Mouse (Mus musculus) stomach, embryonic 16.5 days (tissue): ENCODE data around the gene Zfyve27. TPM values are rescaled to one million over a fixed set of nuclear protein-coding genes. Genes with fewer than 3 reads are reported as not detected.

Experiments
- ATAC-seq: fragments of 200-750 bp; cut with Nextera tagmentation; 2 replicates; pipeline ENCODE4 v1.8.0; 2017; ENCODE audit warnings: moderate number of reproducible peaks, moderate TSS enrichment; ENCODE audit not compliant: insufficient read depth, low FRiP score
- H3K27ac ChIP-seq: fragments of 300-500 bp; sonication (generic); 2 replicates; pipeline ENCODE4 v1.5.1; 2014; ENCODE audit warnings: low read length
- H3K27me3 ChIP-seq: fragments of 300-500 bp; sonication (generic); 2 replicates; pipeline ENCODE4 v1.6.1; 2014; ENCODE audit warnings: low read length, control low read depth, mixed read lengths; ENCODE audit not compliant: control insufficient read depth, insufficient read depth
- H3K36me3 ChIP-seq: fragments of 300-500 bp; sonication (generic); 2 replicates; pipeline ENCODE4 v1.6.1; 2014; ENCODE audit warnings: low read length; ENCODE audit not compliant: control insufficient read depth, insufficient read depth
- H3K4me1 ChIP-seq: fragments of 300-500 bp; sonication (generic); 2 replicates; pipeline ENCODE4 v1.6.1; 2014; ENCODE audit warnings: low read length, control low read depth, mixed read lengths; ENCODE audit not compliant: control insufficient read depth, insufficient read depth
- H3K4me2 ChIP-seq: fragments of 300-500 bp; sonication (generic); 2 replicates; pipeline ENCODE4 v1.6.1; 2014; ENCODE audit warnings: low read depth, low read length, mixed read lengths
- H3K4me3 ChIP-seq: fragments of 300-500 bp; sonication (generic); replicated peaks from 2 replicates; pipeline ENCODE4 v1.5.1; 2014; ENCODE audit warnings: mild to moderate bottlenecking, low read length
- H3K9ac ChIP-seq: fragments of 300-500 bp; sonication (generic); 2 replicates; pipeline ENCODE4 v1.6.1; 2014; ENCODE audit warnings: low read length
- H3K9me3 ChIP-seq: fragments of 300-500 bp; sonication (generic); replicated peaks from 2 replicates; pipeline ENCODE4 v1.6.1; 2016; ENCODE audit warnings: low read length, control low read depth; ENCODE audit not compliant: control insufficient read depth
- WGBS: fragments of 180-500 bp; shearing (Covaris S2); extraction: QIAGEN DNeasy Blood & Tissue Kit; methylation state at CpG from one replicate; pipeline ENCODE4 v1.1.7; 2014; 5-methylcytosine and 5-hydroxymethylcytosine counted together
- polyA plus RNA-seq: library from polyadenylated mRNA; unstranded; fragments of >200 nt; fragmentation: Nextera tagmentation; extraction: Ambion mirVana; gene quantifications from 2 replicates; pipeline ENCODE4 v1.2.1, GENCODE M21; 2015

Gene Zfyve27
- polyA plus RNA-seq, 1 experiment from 2014 or later = 23.8 TPM

- Histone ChIP-seq H3K4me1 (no peaks in the 10 kb centered on the region), H3K9me3 (no peaks in the 10 kb centered on the region), H3K4me2 (no peak overlapping the region), H3K36me3 (no peaks in the 10 kb centered on the region), H3K27ac (no peak overlapping the region), H3K4me3 (no peak overlapping the region), H3K27me3 (no peaks in the 10 kb centered on the region), H3K9ac (no peak overlapping the region)
- no peak for ATAC-seq
- WGBS = 53% methylated on average over 5 of the region's 5 CpGs
These were observed 66.5 kb downstream of the Zfyve27 start for GRCm38 (mm10) chr19:42230288-42230568.

GRCm38 (mm10) chr19:42230986-42231385, 67.2 kb downstream of the Zfyve27 start:
- Histone ChIP-seq H3K27ac (no peak overlapping the region), H3K4me2 (no peak overlapping the region), H3K9ac (no peak overlapping the region), H3K4me1 (no peaks in the 10 kb centered on the region), H3K4me3 (no peak overlapping the region), H3K36me3 (no peaks in the 10 kb centered on the region), H3K27me3 (no peaks in the 10 kb centered on the region), H3K9me3 (no peaks in the 10 kb centered on the region)
- WGBS = 79% methylated on average over 13 of the region's 13 CpGs
- ATAC-seq = no peak

GRCm38 (mm10) chr19:42237602-42238340, 74.0 kb downstream of the Zfyve27 start:
- 26% methylated on average over 4 of the region's 4 CpGs for WGBS
- no peak for ATAC-seq

GRCm38 (mm10) chr19:42238341-42238715, 74.6 kb downstream of the Zfyve27 start:
- Histone ChIP-seq H3K9ac (no peak overlapping the region), H3K9me3 (no peaks in the 10 kb centered on the region), H3K4me2 (no peak overlapping the region), H3K4me1 (no peaks in the 10 kb centered on the region), H3K27me3 (no peaks in the 10 kb centered on the region), H3K4me3 (no peak overlapping the region), H3K27ac (no peak overlapping the region), H3K36me3 (no peaks in the 10 kb centered on the region)
- WGBS = 62% methylated on average over 7 of the region's 7 CpGs
- ATAC-seq = no peak

More at GRCm38 (mm10) chr19:42237602-42238340, 74.0 kb downstream of the Zfyve27 start:
- no peaks in the 10 kb centered on the region for H3K4me1 ChIP-seq
- no peaks in the 10 kb centered on the region for H3K27me3 ChIP-seq
- no peak overlapping the region for H3K27ac ChIP-seq
- H3K4me3 ChIP-seq = no peak overlapping the region
- H3K9ac ChIP-seq = no peak overlapping the region
- no peak overlapping the region for H3K4me2 ChIP-seq
- H3K9me3 ChIP-seq = no peaks in the 10 kb centered on the region
- no peaks in the 10 kb centered on the region for H3K36me3 ChIP-seq

- Histone ChIP-seq H3K4me1 (no peaks in the 10 kb centered on the region), H3K9ac (no peak overlapping the region), H3K27me3 (no peaks in the 10 kb centered on the region), H3K4me3 (no peak overlapping the region), H3K9me3 (no peaks in the 10 kb centered on the region), H3K36me3 (no peaks in the 10 kb centered on the region), H3K4me2 (no peak overlapping the region), H3K27ac (no peak overlapping the region)
- WGBS = 41% methylated on average over 8 of the region's 8 CpGs
- ATAC-seq = no peak
These were observed 77.1 kb downstream of the Zfyve27 start for GRCm38 (mm10) chr19:42240881-42241280.

- 56% methylated on average over 3 of the region's 3 CpGs for WGBS
- Histone ChIP-seq H3K36me3 (no peaks in the 10 kb centered on the region), H3K4me1 (no peaks in the 10 kb centered on the region), H3K27me3 (no peaks in the 10 kb centered on the region), H3K27ac (no peak overlapping the region), H3K9ac (no peak overlapping the region), H3K4me3 (no peak overlapping the region), H3K4me2 (no peak overlapping the region), H3K9me3 (no peaks in the 10 kb centered on the region)
- no peak for ATAC-seq
These were observed 79.7 kb downstream of the Zfyve27 start for GRCm38 (mm10) chr19:42243401-42243800.

Other genes starting within 250 kb of the Zfyve27 start
- 63.0 and 64.4 TPM in 2 replicates for gene Exosc1, start 230.5 kb upstream of the Zfyve27 start, polyA plus RNA-seq
- gene Zdhhc16, start 230.5 kb upstream of the Zfyve27 start, polyA plus RNA-seq = 76.2 and 76.6 TPM in 2 replicates
- 27.6 and 31.5 TPM in 2 replicates for gene Mms19, start 182.8 kb upstream of the Zfyve27 start, polyA plus RNA-seq
- 13.4 and 14.8 TPM in 2 replicates for gene Ubtd1, start 182.2 kb upstream of the Zfyve27 start, polyA plus RNA-seq
- 0.84 TPM in 1 of 2 replicates, not detected in the other for gene Ankrd2, start 128.0 kb upstream of the Zfyve27 start, polyA plus RNA-seq
- gene Hoga1, start 118.3 kb upstream of the Zfyve27 start, polyA plus RNA-seq = 3.5 and 3.6 TPM in 2 replicates
- gene 4933411K16Rik, start 111.7 kb upstream of the Zfyve27 start, polyA plus RNA-seq = not detected in 2 replicates
- 15.3 and 16.0 TPM in 2 replicates for gene Morn4, start 77.6 kb upstream of the Zfyve27 start, polyA plus RNA-seq
- 6.8 and 7.0 TPM in 2 replicates for gene Pi4k2a, start 73.5 kb upstream of the Zfyve27 start, polyA plus RNA-seq
- 52.4 and 63.5 TPM in 2 replicates for gene Avpi1, start 34.9 kb upstream of the Zfyve27 start, polyA plus RNA-seq
- 8.7 and 8.9 TPM in 2 replicates for gene Marveld1, start 16.6 kb upstream of the Zfyve27 start, polyA plus RNA-seq
- 6.7 and 6.9 TPM in 2 replicates for gene Sfrp5, start 38.3 kb downstream of the Zfyve27 start, polyA plus RNA-seq
- 1.1 and 1.2 TPM in 2 replicates for gene Golga7b, start 83.6 kb downstream of the Zfyve27 start, polyA plus RNA-seq